33 mouse cellular contexts compared by ENCODE assay signal in the genomic region with DNA sequence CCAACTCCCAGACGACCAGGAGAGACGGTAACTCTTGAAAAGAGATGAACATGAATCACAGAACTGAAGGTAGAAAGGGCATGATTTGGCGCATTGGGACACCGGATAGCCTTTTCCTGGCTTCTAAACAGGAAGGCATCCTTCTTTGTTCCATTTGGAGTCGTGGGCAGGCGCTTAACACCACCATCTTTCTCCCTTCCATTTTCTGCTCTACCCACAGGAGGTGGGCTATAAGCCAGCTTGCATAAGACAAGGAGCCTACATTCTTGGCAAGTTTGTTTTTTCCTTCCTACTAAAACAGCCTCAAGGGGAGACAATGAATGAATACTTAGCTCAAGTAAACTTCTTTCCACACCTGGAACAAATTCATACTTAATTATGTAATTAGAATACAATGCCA. TPM values are rescaled to one million over a fixed set of nuclear protein-coding genes. Genes with fewer than 3 reads are reported as not detected.
DNase-seq lines count a peak whose midpoint lies in the region; ATAC-seq and TF ChIP-seq lines count a peak whose summit lies in the region.
"Had no signal": no experiment of that assay in that cellular context is flagged by ENCODE, and none has a peak within 500 bp of the region (broad histone marks: within the 10 kb centered on the region; RNA-seq: fewer than 3 reads in every experiment).

No protein-coding gene starts in this region.

- no peak for DNase-seq in frontal cortex, postnatal 10 days (ENCODE audit: low spot score in 2 of 2)
- peak in 1 of 2 experiments; percentile 37 for DNase-seq in left cerebral cortex, adult 2 months (ENCODE audit: extremely low spot score in 1 of 2, low spot score in 2 of 2)
- DNase-seq in left cerebral cortex, adult 11 months (ENCODE audit: low spot score), result no peak
- DNase-seq in ovary, postnatal 36 days (ENCODE audit: low spot score), result no peak
- no peak for DNase-seq in spleen, adult 18-20 months
- DNase-seq: adrenal gland, adult 2 months; adrenal gland, postnatal 14 days; B cell, adult 2 months; cerebellum, adult 18-20 months; cerebellum, adult 9-10 months; cerebellum, postnatal 14 days; gastrocnemius, postnatal 10 days; gastrocnemius, postnatal 36 days; heart, adult 2 months; heart, postnatal 14 days; heart, postnatal 4 days had no signal

- intact Hi-C loops in left cerebral cortex, adult 2 months (cut with DNase I), result loop anchor here (1.0 to 5.0 kb wide), 2 partner anchors 13 to 49 kb away; no protein-coding TSS in a partner anchor

- H3K27ac ChIP-seq in left cerebral cortex, adult 2 months, result peak overlapping the region; percentile 56; the same call in 1 of the 2 replicates
- H3K27ac ChIP-seq in cortical plate, adult 2 months (ENCODE audit: insufficient read depth, low read length), result peak overlapping the region; percentile 97
- H3K27ac ChIP-seq: embryonic facial prominence, embryonic 12.5 days; embryonic facial prominence, embryonic 15.5 days; forebrain, embryonic 12.5 days; forebrain, embryonic 15.5 days; heart, adult 2 months; heart, embryonic 10.5 days; heart, embryonic 13.5 days; hindbrain, embryonic 12.5 days; hindbrain, embryonic 15.5 days had no signal

- no peaks in the 10 kb centered on the region; the same call in 1 of the 2 replicates for H3K4me1 ChIP-seq in cortical plate, adult 2 months (ENCODE audit: control insufficient read depth, insufficient read depth, low read length)
- H3K4me1 ChIP-seq: embryonic facial prominence, embryonic 12.5 days; embryonic facial prominence, embryonic 15.5 days; forebrain, embryonic 12.5 days; forebrain, embryonic 15.5 days; heart, embryonic 10.5 days; heart, embryonic 13.5 days; hindbrain, embryonic 12.5 days; hindbrain, embryonic 15.5 days had no signal

- no peak for TF ChIP-seq POLR2A in cortical plate, adult 2 months (IDR thresholded peaks at IDR 0.05; ENCODE audit: extremely low read depth, insufficient read depth, low read length)

- H3K4me3 ChIP-seq in left cerebral cortex, adult 2 months, result no peak overlapping the region
- H3K4me3 ChIP-seq in cortical plate, adult 2 months (ENCODE audit: insufficient read depth, low read length), result no peak overlapping the region
- H3K4me3 ChIP-seq: embryonic facial prominence, embryonic 12.5 days; embryonic facial prominence, embryonic 15.5 days; forebrain, embryonic 12.5 days; forebrain, embryonic 15.5 days; heart, adult 2 months; heart, embryonic 10.5 days; heart, embryonic 13.5 days; hindbrain, embryonic 12.5 days; hindbrain, embryonic 15.5 days had no signal

- TF ChIP-seq CTCF in left cerebral cortex, adult 2 months (IDR thresholded peaks at IDR 0.05), result no peak
- no peak for TF ChIP-seq CTCF in cortical plate, adult 2 months (IDR thresholded peaks at IDR 0.05; ENCODE audit: extremely low read depth, insufficient read depth, low read length)

- peak; percentile 80 for ATAC-seq in frontal cortex, adult (ENCODE audit: low TSS enrichment)
- ATAC-seq: forebrain, embryonic 15.5 days had no signal

RNA-seq across cellular contexts. Expression of a gene that starts 55.3 kb away (rescaled TPM):
- total RNA-seq in left cerebral cortex, adult 2 months (2021), result not detected
- polyA plus RNA-seq in cortical plate, adult 2 months (2012; rRNA removed), result not detected in 2 replicates
- total RNA-seq: CH12.LX; gastrocnemius, adult 18-20 months; gastrocnemius, postnatal 10 days; gastrocnemius, postnatal 36 days; granulocyte monocyte progenitor cell, adult 5-6 weeks; heart, adult 2 months; heart, postnatal 14 days; heart, postnatal 4 days had no signal
- polyA plus RNA-seq: brain, embryonic 14.5 days; embryonic facial prominence, embryonic 12.5 days; embryonic facial prominence, embryonic 15.5 days; forebrain, embryonic 12.5 days; forebrain, embryonic 15.5 days; G1E; heart, adult 2 months; heart, embryonic 13.5 days; heart, embryonic 16.5 days; hindbrain, embryonic 12.5 days; hindbrain, embryonic 15.5 days; intestine, embryonic 14.5 days had no signal

RNA-seq across cellular contexts. Expression of a gene that starts 56.7 kb away (rescaled TPM):
- total RNA-seq in left cerebral cortex, adult 2 months (2021), result 10 to 100 TPM; 31.3 to 36.5 TPM
- 25.0 and 28.3 TPM in 2 replicates for polyA plus RNA-seq in cortical plate, adult 2 months (2012; rRNA removed)
